Mouse (Mus musculus): ENCODE measurements around the gene Capn10.

Gene Capn10

DNA sequence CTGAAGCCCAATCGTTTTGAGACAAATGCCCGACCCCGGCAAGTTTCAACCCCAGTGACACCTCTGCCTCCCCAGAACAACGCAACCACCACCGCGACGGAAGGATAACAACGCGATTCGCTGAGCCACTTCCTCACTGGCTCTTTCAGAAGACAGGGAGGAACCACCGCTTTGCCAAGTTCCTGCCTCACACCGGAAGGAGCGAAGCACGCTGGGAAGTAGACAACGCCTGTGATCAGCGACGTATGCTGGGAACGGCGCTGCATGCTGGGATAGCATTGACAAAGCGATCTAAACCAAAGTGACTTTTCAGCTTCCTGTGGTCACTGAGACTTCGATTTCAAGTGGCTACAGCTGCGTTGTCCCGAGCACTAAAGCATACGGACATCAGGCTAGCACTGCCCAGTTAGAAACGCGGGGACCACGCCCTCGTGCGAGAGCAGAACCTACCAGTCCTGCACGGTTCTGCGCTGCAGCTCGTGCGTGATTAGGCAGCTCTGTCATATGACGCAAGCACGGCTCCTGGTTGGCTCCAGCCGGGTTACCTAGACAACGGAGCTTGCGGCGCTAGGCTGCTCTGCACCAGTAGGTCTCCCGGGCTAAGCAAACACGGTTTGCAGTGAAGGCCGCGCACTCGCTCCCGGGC, at the start of gene Capn10:
TSS of gene Capn10 (plus strand) at position 195 of the 646 bp plus-strand sequence.
- DNase-seq = peak; percentile 93 to 97

DNA sequence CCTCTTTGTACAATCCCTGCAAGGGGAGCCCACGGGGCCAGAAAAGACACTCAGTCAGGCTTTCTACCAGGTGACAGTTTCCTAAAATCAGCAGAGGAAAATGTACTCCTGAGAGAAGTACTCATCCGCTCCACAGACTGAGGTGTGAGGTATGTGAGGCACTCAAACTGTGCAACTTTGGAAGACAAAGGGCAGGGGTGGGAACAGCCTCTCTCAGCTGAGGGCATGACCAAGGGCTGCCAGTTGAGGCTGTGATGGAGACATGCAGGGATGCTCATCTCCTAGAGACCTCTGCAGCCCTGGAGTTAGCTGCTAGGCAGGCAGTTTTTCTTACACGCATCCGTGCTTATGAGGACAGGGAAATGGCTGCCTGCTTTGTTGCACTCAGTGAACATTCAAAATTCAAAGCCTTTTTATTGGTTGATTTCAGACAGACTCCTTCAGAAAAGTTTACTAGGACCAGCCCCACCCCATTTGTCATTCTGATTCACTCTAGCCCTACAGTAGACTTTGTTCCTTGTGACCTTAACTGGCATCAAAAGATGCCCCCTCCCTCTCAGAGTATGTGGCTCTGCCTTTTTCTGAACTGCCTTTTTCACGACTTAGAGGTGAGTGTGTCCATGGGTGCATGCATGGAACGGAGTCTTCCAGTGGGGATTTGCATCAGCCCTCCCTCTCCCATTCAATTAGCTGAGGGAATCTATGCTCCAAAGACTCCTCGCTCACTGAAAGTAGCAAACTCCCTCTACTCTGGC, 45.1 kb upstream of the Capn10 start:
- no peak for DNase-seq

DNA sequence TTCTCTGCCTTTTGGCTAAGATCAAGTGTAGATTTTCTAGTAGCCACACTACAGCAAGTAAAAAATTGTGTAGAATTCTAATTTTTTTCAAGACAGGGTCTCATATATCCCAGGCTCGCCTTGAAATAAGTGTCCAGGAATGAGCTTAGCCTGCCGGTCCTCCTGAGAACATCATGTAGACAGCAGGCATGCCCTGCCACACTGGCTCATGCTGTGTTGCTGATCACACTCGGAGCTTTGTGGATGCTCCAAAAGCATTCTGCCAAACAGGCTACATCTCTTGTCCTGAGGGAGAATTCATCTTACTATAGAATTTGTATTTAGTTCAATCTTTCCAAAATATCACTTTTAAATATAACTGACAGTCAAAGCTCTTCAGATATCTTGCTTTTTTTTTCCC, 41.4 kb upstream of the Capn10 start:
- peak; percentile 56 to 58 for DNase-seq

DNA sequence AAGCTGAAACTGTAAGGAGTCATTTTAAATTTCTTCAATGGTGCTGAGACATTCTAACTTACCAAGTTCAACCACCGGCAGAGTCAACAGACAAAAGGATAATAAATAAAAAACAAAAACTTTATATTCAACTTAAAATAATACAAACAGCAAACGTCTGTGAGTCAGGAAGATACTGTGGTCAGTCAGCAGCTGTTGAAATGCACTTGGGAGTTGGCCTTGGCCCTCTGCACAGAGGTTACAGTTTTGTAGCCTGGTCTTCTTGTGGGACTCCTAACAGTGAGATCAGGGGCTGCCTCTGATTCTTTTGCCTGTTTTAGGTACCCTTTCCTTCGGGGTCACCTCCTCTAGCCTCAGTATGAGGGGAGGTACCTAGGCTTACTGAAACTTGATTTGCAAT, 40.3 kb upstream of the Capn10 start:
- DNase-seq = no peak

DNA sequence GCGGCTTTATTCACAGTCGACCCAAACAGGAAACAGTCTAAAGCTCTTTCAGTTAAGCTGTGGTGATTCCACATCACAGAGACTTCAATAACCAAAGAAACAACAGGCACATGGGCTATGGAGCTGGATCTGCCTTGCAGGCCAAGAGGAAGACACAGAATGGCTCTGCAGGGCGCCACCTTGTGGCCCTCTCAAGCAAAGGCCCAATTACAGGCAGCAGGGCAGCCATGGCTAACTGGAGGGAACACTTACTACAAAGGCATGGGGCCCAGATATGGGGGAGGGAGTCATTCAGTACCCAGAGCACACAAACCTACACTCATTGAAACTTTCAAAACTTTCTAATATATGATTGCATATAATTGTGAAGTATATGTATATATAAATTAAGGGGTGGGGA, 39.1 kb upstream of the Capn10 start:
- peak; percentile 91 to 93 for DNase-seq

GRCm38 (mm10) chr1:92902786-92903185, 31.4 kb upstream of the Capn10 start, which contains the start of gene Ankmy1:
Gene Ankmy1, minus strand, starts transcription at chr1:92902906.
- DNase-seq = no peak

DNA sequence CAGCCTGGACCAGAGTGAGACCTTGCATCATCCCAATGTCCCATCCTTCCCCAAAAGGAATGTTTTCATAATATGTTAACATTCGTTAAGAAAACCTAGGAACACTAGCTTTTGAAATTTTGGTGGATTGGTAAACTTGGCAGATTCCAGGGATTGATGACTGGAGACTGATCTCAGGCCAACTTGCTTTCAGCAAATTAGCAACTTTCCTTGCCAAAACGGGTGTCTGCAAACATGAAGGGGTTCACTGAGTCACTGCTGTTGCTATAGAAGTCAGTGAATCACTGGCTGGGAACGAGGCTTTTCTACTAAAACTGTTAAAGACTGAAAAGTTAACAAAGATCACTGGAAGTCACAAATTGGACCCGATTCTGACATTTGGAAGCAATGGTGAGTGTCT, 30.5 kb upstream of the Capn10 start:
- no peak for DNase-seq

DNA sequence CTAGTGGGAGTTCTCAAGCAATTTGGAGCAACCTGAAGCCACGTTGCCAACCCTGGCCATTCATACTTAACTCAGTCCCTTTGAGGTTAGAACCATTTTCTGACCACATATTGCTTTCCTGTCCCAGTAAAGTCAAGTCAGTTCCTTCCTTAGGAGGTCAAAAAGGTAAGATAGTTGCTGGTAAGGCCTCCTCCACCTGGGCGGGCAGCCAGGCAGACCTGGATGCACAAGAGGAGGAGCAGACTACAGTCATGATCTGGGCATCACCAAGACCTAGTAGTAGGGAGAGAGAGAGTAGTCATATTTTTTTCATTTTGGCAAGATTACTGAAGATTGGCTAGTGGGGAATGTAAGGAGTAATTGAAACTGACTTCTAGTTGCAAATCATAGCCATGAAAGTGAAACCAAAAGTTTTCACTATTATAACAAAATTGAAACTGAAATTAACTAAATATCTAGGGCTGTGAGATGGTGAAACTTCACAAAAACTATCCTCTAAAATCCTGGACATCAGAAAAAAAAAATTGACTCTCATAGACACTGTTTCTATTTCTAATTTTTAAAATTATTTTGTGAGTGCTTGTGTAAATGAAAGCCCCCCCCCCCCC, 28.4 kb upstream of the Capn10 start:
- no peak for DNase-seq

- peak; percentile 85 to 88 for DNase-seq
Observed at GRCm38 (mm10) chr1:92906779-92907631, 27.2 kb upstream of the Capn10 start, which contains the start of gene Dusp28. Gene Dusp28, plus strand, starts transcription at chr1:92906981.

DNA sequence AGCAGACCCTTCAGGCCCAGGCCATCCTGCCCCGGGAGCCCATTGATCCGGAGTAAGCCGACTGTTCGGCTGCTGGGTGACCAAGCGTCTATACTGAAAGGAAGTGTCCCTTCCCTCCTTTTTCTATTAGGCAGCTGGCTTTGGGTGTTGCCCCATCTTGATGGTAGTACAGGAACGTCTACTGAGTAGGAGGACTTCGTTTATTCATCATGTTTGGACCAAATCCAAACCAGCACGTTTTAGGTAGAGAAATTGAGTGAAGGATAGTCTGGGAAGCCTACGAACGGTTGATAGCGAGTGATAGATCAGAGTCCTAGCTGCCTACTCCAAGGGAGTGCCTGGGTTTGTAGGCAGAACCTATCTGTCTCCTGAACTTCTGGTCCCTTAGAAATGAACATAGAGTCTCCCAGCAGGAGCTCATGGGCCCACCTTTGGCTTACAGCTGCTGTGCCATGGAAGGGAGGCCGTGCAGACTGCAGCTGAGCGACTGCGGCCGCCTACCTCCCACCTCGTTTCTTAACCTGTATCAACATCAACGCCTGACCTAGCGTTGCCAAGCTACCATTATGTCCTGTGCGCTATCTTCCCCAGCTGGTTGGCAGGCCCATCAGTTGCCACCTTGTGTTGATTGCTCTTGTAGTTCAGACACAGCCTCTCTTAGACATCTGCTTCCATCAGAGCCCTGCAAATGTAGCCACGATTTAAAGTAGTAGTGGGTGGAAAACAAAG, 26.4 kb upstream of the Capn10 start:
- no peak for DNase-seq

- DNase-seq = no peak
Observed at GRCm38 (mm10) chr1:92908664-92909063, 25.5 kb upstream of the Capn10 start.

GRCm38 (mm10) chr1:92909068-92909467, 25.1 kb upstream of the Capn10 start:
- no peak for DNase-seq

DNA sequence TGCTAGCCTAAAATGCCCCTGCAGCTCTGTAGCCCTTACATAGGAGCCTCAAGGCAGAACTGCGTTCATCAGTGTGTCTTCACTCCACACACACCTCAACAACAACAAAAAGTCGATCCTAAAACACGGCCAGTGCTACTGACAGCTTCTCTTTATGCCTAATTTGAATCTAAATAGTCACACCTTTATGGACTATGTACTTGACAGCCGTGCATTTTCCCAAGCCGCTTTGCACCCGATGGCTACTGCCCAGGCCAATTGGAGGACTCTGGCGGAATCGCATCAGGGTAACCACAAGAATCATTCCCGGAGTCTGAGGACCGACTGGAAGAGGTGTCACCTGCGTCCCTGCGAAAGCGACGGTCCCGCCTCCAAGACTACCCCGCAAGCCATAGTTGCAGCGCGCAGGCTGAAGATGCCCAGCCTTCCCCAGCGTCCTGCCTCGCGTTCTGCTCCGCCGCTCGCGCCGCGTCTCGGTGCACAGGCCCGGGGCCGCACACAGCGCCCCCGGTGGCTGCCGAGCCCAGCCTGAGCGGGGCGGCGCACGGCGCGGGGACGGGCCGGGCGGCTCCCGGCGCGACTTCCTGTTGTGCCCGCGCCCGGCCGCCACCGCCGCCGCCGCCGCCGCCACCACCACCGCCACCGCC, 23.8 kb upstream of the Capn10 start, which contains the start of gene Rnpepl1:
TSS of gene Rnpepl1 (plus strand) at position 545 of the 647 bp plus-strand sequence.
- DNase-seq = peak; percentile 77 to 84

- DNase-seq = peak; percentile 75 to 82
Observed at GRCm38 (mm10) chr1:92910925-92911720, 23.1 kb upstream of the Capn10 start.

DNA sequence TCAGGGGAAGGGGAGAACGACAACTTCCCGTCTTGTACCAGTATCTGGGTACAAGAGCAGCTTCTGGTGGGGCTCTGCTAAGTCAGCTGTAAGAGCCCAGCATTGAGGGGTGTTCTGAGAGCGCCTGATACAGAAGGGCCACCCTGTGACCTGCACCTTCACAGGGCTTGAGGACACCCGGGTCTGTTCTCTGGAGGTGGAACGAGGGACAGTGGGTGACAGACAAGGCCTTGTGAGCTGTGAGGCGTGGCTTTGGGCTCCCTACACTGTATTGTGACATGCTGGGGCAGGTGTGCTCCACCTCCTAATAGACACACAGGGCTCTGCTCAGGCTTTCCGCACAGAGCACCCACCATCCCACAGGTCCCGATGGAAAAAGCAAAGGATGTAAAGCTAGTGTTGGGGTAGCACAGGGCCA, 22.4 kb upstream of the Capn10 start:
- DNase-seq = no peak

DNA sequence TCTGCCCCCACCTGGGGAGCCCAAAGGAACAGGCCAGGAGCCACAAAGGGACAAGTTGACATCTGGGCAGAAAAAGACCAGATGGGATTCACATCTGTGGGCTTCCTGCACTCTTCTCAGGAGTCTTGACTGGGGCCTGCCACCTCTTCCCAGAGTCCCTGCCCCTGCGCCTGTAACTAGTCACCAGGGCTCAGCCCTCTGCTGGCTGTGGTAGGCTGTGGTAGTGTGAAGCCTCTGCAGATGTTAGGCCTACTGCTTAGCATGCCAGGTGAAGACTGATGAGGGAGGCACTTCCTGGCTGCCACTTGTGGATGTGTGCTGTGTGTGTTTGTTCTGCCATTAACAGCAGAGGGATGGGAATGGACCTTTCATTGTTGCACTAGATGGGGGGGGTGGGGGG, 21.9 kb upstream of the Capn10 start:
- DNase-seq = no peak

GRCm38 (mm10) chr1:92914239-92914638, 19.9 kb upstream of the Capn10 start:
- DNase-seq = no peak

DNA sequence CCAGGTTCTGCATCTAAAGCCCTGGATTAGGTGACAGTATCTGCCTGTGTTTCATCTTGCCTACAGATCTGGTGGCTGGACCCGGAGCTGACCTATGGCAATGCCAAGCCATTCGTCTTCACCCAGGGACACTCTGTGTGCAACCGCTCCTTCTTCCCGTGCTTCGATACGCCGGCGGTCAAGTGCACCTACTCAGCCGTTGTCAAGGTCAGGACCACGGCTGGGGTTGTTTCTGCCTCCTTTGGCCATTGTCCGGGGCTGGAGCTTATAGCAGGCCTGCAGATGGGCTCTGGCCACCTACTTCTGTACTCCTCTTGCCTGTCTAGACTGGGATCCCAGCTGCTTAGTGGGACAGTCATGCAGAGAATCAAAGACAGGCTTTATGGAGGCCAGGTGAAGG, 19.2 kb upstream of the Capn10 start:
- no peak for DNase-seq

GRCm38 (mm10) chr1:92916725-92917124, 17.5 kb upstream of the Capn10 start:
- DNase-seq = no peak

DNA sequence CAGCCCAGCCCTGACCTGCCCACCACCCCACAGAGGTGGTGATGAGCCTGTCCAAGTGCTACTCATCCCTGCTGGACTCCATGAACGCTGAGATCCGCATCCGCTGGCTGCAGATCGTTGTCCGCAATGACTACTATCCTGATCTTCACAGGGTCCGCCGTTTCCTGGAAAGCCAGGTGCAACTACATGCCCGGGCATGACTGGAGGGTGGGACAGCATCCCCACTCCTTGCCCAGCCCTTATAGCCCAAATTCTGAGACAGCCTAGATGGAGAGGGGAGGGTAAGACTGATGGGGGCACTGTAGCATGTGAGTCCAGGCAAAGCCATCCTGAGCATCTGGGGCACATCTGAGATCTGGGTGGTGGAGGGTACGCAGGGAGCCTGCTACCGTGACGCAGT, 15.0 kb upstream of the Capn10 start:
- DNase-seq = no peak

- DNase-seq = no peak
Observed at GRCm38 (mm10) chr1:92919775-92920174, 14.4 kb upstream of the Capn10 start.
